Mouse (Mus musculus) heart, postnatal 0 days (tissue): ENCODE data around the gene Pcnx2.

Experiments used
- CTCF ChIP-seq: IDR thresholded peaks from 2 replicates; pipeline ENCODE4 v1.5.1; 2016; ENCODE audit warnings: antibody characterized with exemption, control low read depth, low read depth
- EP300 ChIP-seq: IDR thresholded peaks from 2 replicates; pipeline ENCODE4 v1.6.1; 2016; ENCODE audit warnings: antibody characterized with exemption, low read depth

GRCm38 (mm10) chr8:125944511-125944910 is 46.4 kb upstream of the Pcnx2 start:
- no peak for TF ChIP-seq CTCF
- TF ChIP-seq EP300 = no peak
